Mouse (Mus musculus): Measurements from ENCODE around the gene Edil3. TPM values are rescaled to one million over a fixed set of nuclear protein-coding genes. Genes with fewer than 3 reads are reported as not detected.

The Edil3 gene
- polyA plus RNA-seq, 1 experiment, result 0.30 TPM

DNA sequence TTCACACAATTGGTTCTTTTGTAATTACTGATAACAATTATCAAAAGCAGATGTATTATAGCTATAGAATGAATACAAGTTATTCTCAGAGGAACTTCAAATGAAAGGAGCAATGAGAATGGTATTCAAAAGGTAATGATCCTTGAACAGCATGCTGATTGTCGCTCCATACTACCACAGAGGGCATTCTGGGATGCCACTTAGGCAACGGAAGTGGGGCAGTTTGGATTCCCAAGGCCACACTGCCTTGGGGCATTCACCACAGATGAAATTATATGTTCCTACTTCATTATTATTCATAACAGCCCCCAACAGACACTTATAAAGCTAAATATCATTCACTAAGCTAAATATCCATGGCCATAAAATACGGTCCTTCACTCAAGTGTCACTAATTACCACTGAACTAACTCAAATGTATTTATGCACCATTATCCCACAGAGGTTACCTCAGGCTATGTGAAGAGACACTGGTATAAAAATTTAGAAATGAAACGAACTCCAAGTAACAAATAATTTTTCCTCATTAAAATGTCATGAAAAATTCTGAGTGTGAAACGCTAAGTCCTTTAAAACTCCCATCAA lies 550.5 kb downstream of the Edil3 start:
- TF ChIP-seq CTCF (IDR thresholded peaks at IDR 0.05; ENCODE audit: extremely low read depth, insufficient read length, insufficient replicate concordance, low read depth, low read length), result no peak
- H3K27me3 ChIP-seq (ENCODE audit: control insufficient read depth, insufficient read depth, low read length), result no peaks in the 10 kb centered on the region
- H3K4me1 ChIP-seq (ENCODE audit: control insufficient read depth, insufficient read depth, insufficient read length, low read length), result no peaks in the 10 kb centered on the region
- no peak overlapping the region for H3K4me3 ChIP-seq (ENCODE audit: low read depth, low read length)
- no peak overlapping the region for H3K27ac ChIP-seq (ENCODE audit: insufficient read depth, low read depth, low read length)
- H3K36me3 ChIP-seq (ENCODE audit: control insufficient read depth, insufficient read depth, low read length), result no peaks in the 10 kb centered on the region
- WGBS, result 80% methylated on average over 5 of the region's 5 CpGs

All from small intestine, adult 2 months (tissue).